Mouse (Mus musculus): ENCODE data around the gene Msi2.

Gene Msi2

GRCm38 (mm10) chr11:88564810-88565209 lies 153.5 kb downstream of the Msi2 start:
- in situ Hi-C loops (cut with MboI, MseI): no loop called here

DNA sequence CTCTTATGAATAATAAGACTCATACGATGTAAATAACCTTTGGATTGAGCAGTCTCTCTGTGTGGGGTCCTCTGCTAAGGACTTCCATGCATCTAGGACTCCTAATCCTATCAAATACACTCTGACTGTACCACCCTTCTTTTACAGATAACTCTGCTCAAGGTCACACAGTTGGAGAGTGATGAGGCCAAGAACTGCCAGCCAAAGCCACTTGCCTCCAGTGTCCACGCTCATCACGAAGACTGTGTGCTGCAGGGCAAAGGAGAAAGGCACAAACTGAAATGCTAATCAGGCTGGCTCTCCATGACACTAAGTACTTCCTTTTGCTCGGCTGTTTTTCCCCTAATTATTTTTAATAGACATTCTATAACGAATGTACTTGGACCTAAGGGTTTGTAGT lies 153.9 kb downstream of the Msi2 start:
- in situ Hi-C loops (cut with MboI, MseI): no loop called here

DNA sequence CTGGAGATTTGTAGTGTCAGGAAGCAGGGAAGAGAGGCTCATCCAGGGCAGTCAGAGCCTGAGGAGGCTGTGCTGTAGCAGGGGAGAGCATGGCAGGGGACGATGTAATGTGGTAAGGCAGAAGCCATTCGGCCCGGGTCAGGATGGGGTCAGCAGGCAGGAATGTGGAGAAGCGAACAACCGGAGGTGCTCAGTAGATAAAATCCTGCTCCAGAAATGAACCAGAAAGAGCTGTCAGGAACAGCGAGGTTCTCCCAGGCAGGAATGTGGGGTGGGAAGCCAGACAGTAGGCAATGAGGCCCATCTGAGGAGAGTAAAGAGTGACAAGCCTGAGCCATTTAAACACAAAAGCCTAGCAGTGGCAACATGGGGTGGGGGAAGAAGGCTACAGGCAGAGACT lies 157.1 kb downstream of the Msi2 start:
- in situ Hi-C loops (cut with MboI, MseI): no loop called here

- in situ Hi-C loops (cut with MboI, MseI): no loop called here
Measured at GRCm38 (mm10) chr11:88560634-88561033, 157.7 kb downstream of the Msi2 start.

- in situ Hi-C loops (cut with MboI, MseI): no loop called here
Measured at GRCm38 (mm10) chr11:88559365-88559970, 158.8 kb downstream of the Msi2 start.

- in situ Hi-C loops (cut with MboI, MseI): no loop called here
Measured at GRCm38 (mm10) chr11:88558731-88559130, 159.6 kb downstream of the Msi2 start.

GRCm38 (mm10) chr11:88557828-88558580 lies 160.3 kb downstream of the Msi2 start:
- in situ Hi-C loops (cut with MboI, MseI): no loop called here

DNA sequence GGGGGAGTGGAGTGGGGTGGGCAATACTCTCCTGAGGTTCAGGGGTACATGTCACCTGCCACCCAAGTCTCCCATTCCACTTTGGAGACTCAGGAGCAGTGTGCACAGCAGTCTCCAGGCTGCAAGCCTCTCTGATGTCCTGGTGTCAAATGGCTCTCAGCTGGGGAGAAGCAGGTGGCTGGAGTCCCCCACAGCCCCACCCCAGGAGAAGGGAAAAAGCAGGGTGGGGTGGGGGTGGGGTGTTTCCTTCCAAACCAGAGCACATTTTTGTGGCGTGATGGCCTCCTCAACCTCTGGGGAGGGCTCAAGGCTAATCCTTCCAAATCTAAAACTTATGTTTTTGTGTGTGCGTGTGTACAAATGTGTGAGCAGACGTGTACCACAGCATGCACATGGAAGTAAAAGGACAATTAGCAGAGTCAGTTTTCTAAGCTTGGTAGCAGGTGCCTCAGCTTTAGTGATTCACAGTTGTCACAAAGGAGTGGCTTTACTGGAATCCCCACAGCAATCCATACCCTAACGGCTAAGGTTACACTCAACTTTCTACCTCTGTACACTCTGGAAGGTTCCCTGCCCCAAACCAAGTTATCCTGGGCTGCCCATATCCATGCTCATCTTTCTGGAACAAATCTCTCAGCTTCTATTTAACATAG lies 161.1 kb downstream of the Msi2 start:
- in situ Hi-C loops (cut with MboI, MseI): no loop called here

- in situ Hi-C loops (cut with MboI, MseI): no loop called here
Measured at GRCm38 (mm10) chr11:88555902-88556549, 162.3 kb downstream of the Msi2 start.

- in situ Hi-C loops (cut with MboI, MseI): no loop called here
Measured at GRCm38 (mm10) chr11:88555232-88555818, 163.0 kb downstream of the Msi2 start.

DNA sequence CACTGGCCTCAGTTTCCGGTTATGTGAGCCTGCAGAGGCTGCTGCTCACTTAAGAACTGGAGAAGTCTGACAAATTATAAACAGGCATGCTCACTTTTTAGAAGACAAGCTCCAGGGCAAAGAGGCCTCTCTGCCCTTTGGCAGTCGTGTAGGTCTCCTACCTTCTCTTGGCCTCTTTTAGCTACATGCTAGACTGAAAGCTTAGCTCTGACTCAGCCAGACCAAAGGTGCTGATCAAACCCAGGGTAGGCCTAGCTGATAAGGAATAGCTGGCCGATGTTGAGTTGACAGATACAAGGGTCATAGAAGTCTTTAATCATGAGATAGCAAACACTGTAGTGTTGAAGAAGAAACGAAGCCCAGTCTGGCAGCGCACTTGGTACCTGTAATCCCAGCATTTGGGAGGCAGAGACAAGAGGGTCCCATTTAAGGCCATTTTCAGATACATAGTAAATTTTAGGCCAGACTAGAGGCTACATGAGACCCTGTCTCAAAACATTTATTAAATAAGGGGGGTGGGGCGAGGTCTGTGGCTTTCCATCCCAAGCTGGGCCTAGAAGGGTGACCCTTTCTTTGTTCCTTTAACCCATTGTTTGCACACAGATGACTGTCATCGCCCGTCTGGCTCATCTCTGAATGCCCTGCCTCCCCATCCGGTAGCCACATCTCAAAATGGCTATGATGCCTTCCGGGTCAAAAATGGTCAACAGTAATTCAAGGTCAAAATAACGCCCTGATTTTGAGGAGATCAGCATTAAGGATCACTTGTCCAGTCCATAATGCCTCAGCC lies 164.6 kb downstream of the Msi2 start:
- in situ Hi-C loops (cut with MboI, MseI): loop anchor here (5.0 kb wide), 1 partner anchor 59 kb away; no protein-coding TSS in a partner anchor

- in situ Hi-C loops (cut with MboI, MseI): loop anchor here (5.0 kb wide), 1 partner anchor 59 kb away; no protein-coding TSS in a partner anchor
Measured at GRCm38 (mm10) chr11:88552987-88553386, 165.3 kb downstream of the Msi2 start.

DNA sequence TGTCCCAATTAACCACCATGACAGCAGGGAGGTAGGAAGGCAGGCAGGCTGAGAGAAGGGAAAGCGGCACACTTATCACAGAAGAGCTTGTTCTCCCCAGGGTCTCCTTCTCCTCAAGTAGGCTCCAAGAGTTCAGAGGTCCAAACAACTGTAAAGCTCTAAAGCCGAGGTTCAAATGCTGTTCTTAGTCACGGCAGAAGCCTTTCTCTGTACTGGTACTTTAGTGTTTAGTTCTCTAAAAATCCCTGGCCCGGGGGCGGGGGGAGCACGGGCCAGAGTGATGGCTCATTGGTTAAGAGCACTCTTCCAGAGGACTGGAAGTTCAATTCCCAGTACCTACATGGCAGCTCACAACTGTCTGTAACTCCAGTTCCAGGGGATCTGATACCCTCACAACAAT lies 165.9 kb downstream of the Msi2 start:
- in situ Hi-C loops (cut with MboI, MseI): loop anchor here (5.0 kb wide), 1 partner anchor 60 kb away; no protein-coding TSS in a partner anchor

DNA sequence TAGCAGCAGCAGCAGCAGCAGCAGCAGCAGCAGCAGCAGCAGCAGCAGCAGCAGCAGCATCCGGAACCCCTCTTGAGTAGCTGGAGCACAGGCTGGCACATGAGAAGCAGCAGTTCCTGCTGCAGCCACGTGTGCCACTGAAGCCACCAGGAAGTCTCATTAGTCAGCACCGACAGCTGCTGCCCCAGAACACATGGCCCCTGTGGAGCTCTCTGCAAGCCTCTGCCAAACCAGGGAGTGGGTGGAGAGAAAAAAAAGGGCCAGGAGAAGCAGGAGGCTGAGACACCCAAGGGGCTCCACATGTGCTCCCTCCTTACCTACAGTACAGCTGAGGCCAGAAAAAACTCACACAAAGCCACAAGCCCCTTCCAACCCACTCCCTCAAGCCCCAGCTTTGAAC lies 167.3 kb downstream of the Msi2 start:
- in situ Hi-C loops (cut with MboI, MseI): loop anchor here (5.0 kb wide), 1 partner anchor 61 kb away; no protein-coding TSS in a partner anchor

DNA sequence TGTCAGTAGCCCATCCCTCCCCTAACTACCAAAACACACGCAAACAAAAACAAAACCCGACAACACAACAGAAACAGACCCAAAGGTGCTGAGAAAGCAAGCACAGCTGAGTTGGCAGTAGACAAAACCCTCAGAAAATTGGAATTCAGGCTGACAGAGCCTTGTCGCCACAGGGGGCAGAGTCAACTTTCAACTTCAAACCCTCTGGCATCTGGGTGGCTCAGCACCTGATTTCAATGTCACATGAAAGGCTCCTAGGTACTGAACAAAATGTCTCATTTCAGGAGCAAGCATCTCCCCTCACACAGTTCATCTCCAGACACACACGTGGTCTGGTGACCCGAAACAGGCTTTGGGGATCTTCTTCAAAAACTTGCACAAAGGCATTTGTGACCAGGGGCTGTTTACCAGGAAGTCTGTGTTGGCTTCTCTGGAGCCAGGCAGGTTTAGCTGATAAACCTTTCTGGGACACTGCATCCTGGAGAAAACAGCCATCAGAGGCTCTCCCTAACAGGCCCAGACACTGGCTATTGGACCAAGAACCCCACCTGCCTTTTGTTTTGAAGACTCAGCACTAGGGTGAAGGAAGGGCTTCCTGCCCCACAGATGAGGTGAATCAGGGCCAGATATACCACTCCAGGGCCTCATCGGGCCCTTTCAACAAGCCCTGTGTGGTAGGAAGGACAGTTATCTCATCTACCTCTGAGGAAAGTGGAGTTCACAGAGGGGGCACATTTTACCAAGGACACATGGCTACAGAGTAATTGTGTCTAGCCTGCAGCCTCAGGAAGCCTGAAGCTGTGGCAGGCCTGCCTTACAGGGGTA lies 168.0 kb downstream of the Msi2 start:
- in situ Hi-C loops (cut with MboI, MseI): loop anchor here (5.0 kb wide), 1 partner anchor 62 kb away; no protein-coding TSS in a partner anchor

DNA sequence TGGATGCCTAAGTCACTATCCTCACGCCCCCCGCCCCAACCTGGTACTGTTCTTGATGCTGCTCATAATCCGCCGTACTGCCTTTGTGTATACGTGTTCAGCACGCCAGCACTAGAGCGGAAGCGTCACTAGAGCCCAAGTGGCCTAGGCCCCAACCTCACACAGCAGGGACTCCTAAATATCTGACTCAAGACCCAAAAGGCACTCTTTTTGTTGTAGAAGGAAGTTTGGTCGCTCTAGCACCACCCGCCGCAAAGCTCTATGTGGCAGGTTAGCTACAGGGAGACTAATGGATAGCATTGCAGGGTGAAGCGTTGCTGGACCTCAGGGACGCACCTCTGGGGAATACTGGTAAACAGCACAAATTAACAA lies 168.8 kb downstream of the Msi2 start:
- in situ Hi-C loops (cut with MboI, MseI): no loop called here

DNA sequence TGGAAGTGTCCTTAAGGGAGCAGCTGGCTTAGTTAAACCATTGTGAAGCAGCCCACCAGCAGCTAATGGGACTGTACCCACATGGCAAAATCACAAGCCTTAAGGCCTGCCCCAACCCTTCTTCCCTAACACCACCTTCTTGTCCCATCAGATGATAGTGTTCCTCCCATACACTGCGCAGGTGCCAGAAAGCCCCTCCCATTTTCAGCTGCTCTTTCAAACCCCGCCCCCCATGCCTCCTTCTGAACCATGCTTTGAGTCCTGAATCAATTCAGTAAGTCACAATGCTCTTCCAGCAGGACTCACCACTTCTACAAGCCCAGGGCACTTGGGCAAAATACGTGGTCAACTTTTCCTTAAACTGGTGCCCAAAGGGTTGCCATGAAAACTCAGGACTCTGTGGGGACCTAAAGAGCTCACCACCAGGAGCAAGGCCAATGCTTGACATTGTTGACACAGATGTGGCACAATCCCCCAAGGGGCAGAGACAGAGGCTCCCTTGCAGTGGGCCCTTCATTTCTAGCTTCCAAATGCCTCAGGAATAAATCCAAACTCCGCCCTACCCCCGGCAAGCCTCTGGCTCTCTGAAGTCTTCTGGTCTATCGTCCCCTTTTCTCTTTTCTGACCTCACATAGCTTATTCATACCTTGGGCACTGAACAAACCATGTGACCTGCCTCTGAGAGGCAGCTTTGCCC lies 169.3 kb downstream of the Msi2 start:
- in situ Hi-C loops (cut with MboI, MseI): no loop called here

- in situ Hi-C loops (cut with MboI, MseI): no loop called here
Measured at GRCm38 (mm10) chr11:88548423-88548822, 169.9 kb downstream of the Msi2 start.

GRCm38 (mm10) chr11:88543771-88544170 lies 174.5 kb downstream of the Msi2 start:
- in situ Hi-C loops (cut with MboI, MseI): no loop called here
